Mouse (Mus musculus): ENCODE results near the gene Rabgap1l. TPM values are rescaled to one million over a fixed set of nuclear protein-coding genes. Genes with fewer than 3 reads are reported as not detected.
A peak's percentile ranks its signal among the peaks of the same experiment; 100 is the strongest.
"Not testable (repeated sequence)": the region's sequence is repeated elsewhere in the genome, so short reads cannot be mapped to it uniquely, and the experiment has no call there.

The Rabgap1l gene
- polyA plus RNA-seq, 1 experiment from 2014 or later = 49.4 TPM

- Histone ChIP-seq H3K4me2 (ENCODE audit: low read length) (no peak overlapping the region), H3K4me1 (replicated peaks; ENCODE audit: control insufficient read depth, insufficient read depth, low read length) (peaks cover 2% of the 10 kb centered on the region; the same call in 1 of the 2 replicates), H3K36me3 (ENCODE audit: control insufficient read depth, insufficient read depth) (no peaks in the 10 kb centered on the region), H3K9ac (replicated peaks; ENCODE audit: low read depth, low read length) (no peak overlapping the region), H3K27me3 (replicated peaks; ENCODE audit: control insufficient read depth, insufficient read depth, low read length) (no peaks in the 10 kb centered on the region), H3K27ac (ENCODE audit: low read length) (no peak overlapping the region), H3K9me3 (ENCODE audit: control insufficient read depth, low read length) (no peaks in the 10 kb centered on the region), H3K4me3 (replicated peaks; ENCODE audit: low read length) (no peak overlapping the region)
- 83% methylated on average over 12 of the region's 12 CpGs for WGBS
- peak; percentile 50; the same call in 1 of the 2 replicates for ATAC-seq
These were observed 164.6 kb downstream of the Rabgap1l start for GRCm38 (mm10) chr1:160628213-160628932.

GRCm38 (mm10) chr1:160624354-160625120 is 168.5 kb downstream of the Rabgap1l start:
- not testable (repeated sequence) for H3K27me3 ChIP-seq (replicated peaks; ENCODE audit: control insufficient read depth, insufficient read depth, low read length); H3K27ac ChIP-seq (ENCODE audit: low read length); H3K9ac ChIP-seq (replicated peaks; ENCODE audit: low read depth, low read length); H3K4me3 ChIP-seq (replicated peaks; ENCODE audit: low read length); H3K4me2 ChIP-seq (ENCODE audit: low read length); H3K36me3 ChIP-seq (ENCODE audit: control insufficient read depth, insufficient read depth); H3K9me3 ChIP-seq (ENCODE audit: control insufficient read depth, low read length); ATAC-seq; H3K4me1 ChIP-seq (replicated peaks; ENCODE audit: control insufficient read depth, insufficient read depth, low read length)
- 79% methylated on average over 4 of the region's 4 CpGs for WGBS

- H3K27me3 ChIP-seq (replicated peaks; ENCODE audit: control insufficient read depth, insufficient read depth, low read length) = no peaks in the 10 kb centered on the region
- no peak overlapping the region for H3K4me2 ChIP-seq (ENCODE audit: low read length)
- no peaks in the 10 kb centered on the region for H3K36me3 ChIP-seq (ENCODE audit: control insufficient read depth, insufficient read depth)
- no peak overlapping the region for H3K4me3 ChIP-seq (replicated peaks; ENCODE audit: low read length)
- H3K27ac ChIP-seq (ENCODE audit: low read length) = no peak overlapping the region
- H3K9me3 ChIP-seq (ENCODE audit: control insufficient read depth, low read length) = no peaks in the 10 kb centered on the region
- ATAC-seq = no peak
- H3K9ac ChIP-seq (replicated peaks; ENCODE audit: low read depth, low read length) = no peak overlapping the region
- 84% methylated on average over 2 of the region's 2 CpGs for WGBS
- no peaks in the 10 kb centered on the region for H3K4me1 ChIP-seq (replicated peaks; ENCODE audit: control insufficient read depth, insufficient read depth, low read length)
These were observed 174.8 kb downstream of the Rabgap1l start for GRCm38 (mm10) chr1:160618201-160618600.

- Histone ChIP-seq H3K4me2 (ENCODE audit: low read length) (no peak overlapping the region), H3K9ac (replicated peaks; ENCODE audit: low read depth, low read length) (no peak overlapping the region), H3K4me1 (replicated peaks; ENCODE audit: control insufficient read depth, insufficient read depth, low read length) (no peaks in the 10 kb centered on the region), H3K9me3 (ENCODE audit: control insufficient read depth, low read length) (no peaks in the 10 kb centered on the region), H3K27ac (ENCODE audit: low read length) (no peak overlapping the region), H3K36me3 (ENCODE audit: control insufficient read depth, insufficient read depth) (no peaks in the 10 kb centered on the region), H3K27me3 (replicated peaks; ENCODE audit: control insufficient read depth, insufficient read depth, low read length) (no peaks in the 10 kb centered on the region), H3K4me3 (replicated peaks; ENCODE audit: low read length) (no peak overlapping the region)
- 39% methylated on average over 2 of the region's 2 CpGs for WGBS
- ATAC-seq = no peak
These were observed 186.6 kb downstream of the Rabgap1l start for GRCm38 (mm10) chr1:160606425-160606824.

DNA sequence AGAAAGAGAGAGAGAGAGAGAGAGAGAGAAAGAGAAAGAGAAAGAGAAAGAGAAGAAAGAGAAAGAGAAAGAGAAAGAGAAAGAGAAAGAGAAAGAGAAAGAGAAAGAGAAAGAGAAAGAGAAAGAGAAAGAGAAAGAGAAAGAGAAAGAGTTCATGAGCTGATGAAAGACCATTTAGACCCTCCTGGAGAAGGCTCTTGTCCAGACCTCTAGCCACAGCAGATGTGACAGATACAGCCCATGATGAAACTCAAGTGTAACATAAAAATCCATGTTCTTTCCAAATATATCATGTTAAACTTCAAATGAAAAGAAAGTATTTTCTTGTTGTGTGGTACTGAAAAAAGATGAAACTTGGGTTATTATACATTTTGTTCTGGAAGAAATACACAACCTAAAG is 189.7 kb downstream of the Rabgap1l start:
- H3K27ac ChIP-seq (ENCODE audit: low read length); H3K9me3 ChIP-seq (ENCODE audit: control insufficient read depth, low read length); H3K36me3 ChIP-seq (ENCODE audit: control insufficient read depth, insufficient read depth); H3K4me2 ChIP-seq (ENCODE audit: low read length); ATAC-seq; H3K27me3 ChIP-seq (replicated peaks; ENCODE audit: control insufficient read depth, insufficient read depth, low read length); H3K4me3 ChIP-seq (replicated peaks; ENCODE audit: low read length); H3K9ac ChIP-seq (replicated peaks; ENCODE audit: low read depth, low read length); H3K4me1 ChIP-seq (replicated peaks; ENCODE audit: control insufficient read depth, insufficient read depth, low read length): not testable (repeated sequence)

DNA sequence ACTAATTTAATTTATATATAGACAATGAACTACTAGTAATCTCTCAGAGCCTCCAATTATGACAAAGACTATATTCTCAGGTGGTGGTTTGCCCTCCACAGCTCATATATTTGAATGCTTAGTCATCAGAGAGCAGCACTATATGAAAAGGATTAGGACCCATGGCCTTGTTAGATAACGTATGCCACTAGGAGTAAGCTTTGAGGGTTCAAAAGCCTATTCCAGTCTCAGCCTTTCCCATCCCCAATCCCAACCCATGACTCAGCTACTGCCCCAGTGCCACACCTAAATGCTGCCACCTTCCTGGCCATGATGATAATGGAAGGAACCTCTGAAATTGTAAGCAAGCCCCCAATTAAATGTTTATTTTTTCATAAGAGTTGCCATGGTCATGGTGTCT is 195.6 kb downstream of the Rabgap1l start:
- Histone ChIP-seq H3K9me3 (ENCODE audit: control insufficient read depth, low read length) (no peaks in the 10 kb centered on the region), H3K36me3 (ENCODE audit: control insufficient read depth, insufficient read depth) (no peaks in the 10 kb centered on the region), H3K9ac (replicated peaks; ENCODE audit: low read depth, low read length) (no peak overlapping the region), H3K27ac (ENCODE audit: low read length) (no peak overlapping the region), H3K27me3 (replicated peaks; ENCODE audit: control insufficient read depth, insufficient read depth, low read length) (no peaks in the 10 kb centered on the region), H3K4me2 (ENCODE audit: low read length) (no peak overlapping the region), H3K4me3 (replicated peaks; ENCODE audit: low read length) (no peak overlapping the region), H3K4me1 (replicated peaks; ENCODE audit: control insufficient read depth, insufficient read depth, low read length) (no peaks in the 10 kb centered on the region)
- no peak for ATAC-seq
- WGBS = 84% methylated on average over 1 of the region's 1 CpGs

DNA sequence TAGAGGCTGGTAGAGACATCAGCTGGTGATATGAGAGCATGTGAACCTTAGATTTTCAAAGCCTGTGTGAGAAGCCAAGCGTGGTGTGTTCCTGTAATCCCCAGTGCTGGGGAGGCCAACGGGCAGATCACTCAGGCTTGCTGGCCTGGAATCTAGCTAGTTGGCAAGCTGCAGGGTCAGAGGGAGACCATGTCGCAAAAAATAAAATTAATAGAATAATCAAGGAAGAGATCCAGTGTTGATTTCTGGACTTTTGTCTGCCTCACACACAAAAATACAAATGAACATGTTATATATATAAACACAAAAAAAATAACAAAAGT is 196.1 kb downstream of the Rabgap1l start:
- no peaks in the 10 kb centered on the region for H3K9me3 ChIP-seq (ENCODE audit: control insufficient read depth, low read length)
- no peak overlapping the region for H3K4me3 ChIP-seq (replicated peaks; ENCODE audit: low read length)
- H3K27me3 ChIP-seq (replicated peaks; ENCODE audit: control insufficient read depth, insufficient read depth, low read length) = no peaks in the 10 kb centered on the region
- 80% methylated on average over 3 of the region's 3 CpGs for WGBS
- ATAC-seq = no peak
- H3K36me3 ChIP-seq (ENCODE audit: control insufficient read depth, insufficient read depth) = no peaks in the 10 kb centered on the region
- no peak overlapping the region for H3K27ac ChIP-seq (ENCODE audit: low read length)
- no peak overlapping the region for H3K4me2 ChIP-seq (ENCODE audit: low read length)
- H3K9ac ChIP-seq (replicated peaks; ENCODE audit: low read depth, low read length) = no peak overlapping the region
- H3K4me1 ChIP-seq (replicated peaks; ENCODE audit: control insufficient read depth, insufficient read depth, low read length) = no peaks in the 10 kb centered on the region

DNA sequence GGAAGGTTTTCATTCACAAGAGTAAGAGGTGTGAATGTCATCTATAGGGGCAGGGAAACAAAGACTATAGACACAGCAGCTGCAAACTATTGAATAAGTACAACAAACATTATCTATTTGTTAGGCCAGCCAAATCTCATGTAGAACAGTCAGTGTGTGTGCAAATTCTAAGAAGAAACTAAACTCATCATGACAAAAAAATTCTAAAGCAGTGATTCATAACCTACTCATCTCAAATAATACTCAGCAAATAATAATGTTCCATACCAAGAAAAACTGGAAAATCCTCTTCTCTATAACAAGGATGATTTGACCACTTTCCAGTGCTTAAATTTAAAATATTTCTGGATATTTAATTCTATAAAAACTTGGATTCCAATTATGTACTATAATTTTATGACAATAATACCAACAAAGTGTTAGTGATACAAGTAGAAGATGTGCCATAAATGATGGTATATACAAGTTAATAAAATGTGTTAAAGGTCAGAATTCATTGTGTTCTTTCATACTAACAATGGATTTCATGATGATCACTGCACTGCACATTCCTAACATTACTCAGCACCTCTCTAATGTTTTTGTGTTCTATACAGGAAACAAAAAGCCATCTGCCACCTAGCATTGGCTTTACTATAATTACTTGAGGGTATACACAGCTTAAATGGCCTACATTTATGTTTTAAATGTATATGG is 196.6 kb downstream of the Rabgap1l start:
- Histone ChIP-seq H3K4me3 (replicated peaks; ENCODE audit: low read length) (no peak overlapping the region), H3K4me2 (ENCODE audit: low read length) (no peak overlapping the region), H3K9me3 (ENCODE audit: control insufficient read depth, low read length) (no peaks in the 10 kb centered on the region), H3K36me3 (ENCODE audit: control insufficient read depth, insufficient read depth) (no peaks in the 10 kb centered on the region), H3K27me3 (replicated peaks; ENCODE audit: control insufficient read depth, insufficient read depth, low read length) (no peaks in the 10 kb centered on the region), H3K9ac (replicated peaks; ENCODE audit: low read depth, low read length) (no peak overlapping the region), H3K27ac (ENCODE audit: low read length) (no peak overlapping the region), H3K4me1 (replicated peaks; ENCODE audit: control insufficient read depth, insufficient read depth, low read length) (no peaks in the 10 kb centered on the region)
- ATAC-seq = no peak

GRCm38 (mm10) chr1:160594576-160594975 is 198.4 kb downstream of the Rabgap1l start:
- no peak for ATAC-seq
- no peaks in the 10 kb centered on the region for H3K36me3 ChIP-seq (ENCODE audit: control insufficient read depth, insufficient read depth)
- H3K27me3 ChIP-seq (replicated peaks; ENCODE audit: control insufficient read depth, insufficient read depth, low read length) = no peaks in the 10 kb centered on the region
- 86% methylated on average over 1 of the region's 1 CpGs for WGBS
- H3K4me2 ChIP-seq (ENCODE audit: low read length) = no peak overlapping the region
- H3K27ac ChIP-seq (ENCODE audit: low read length) = no peak overlapping the region
- no peak overlapping the region for H3K9ac ChIP-seq (replicated peaks; ENCODE audit: low read depth, low read length)
- no peak overlapping the region for H3K4me3 ChIP-seq (replicated peaks; ENCODE audit: low read length)
- no peaks in the 10 kb centered on the region for H3K9me3 ChIP-seq (ENCODE audit: control insufficient read depth, low read length)
- H3K4me1 ChIP-seq (replicated peaks; ENCODE audit: control insufficient read depth, insufficient read depth, low read length) = no peaks in the 10 kb centered on the region
